Mouse (Mus musculus) testis, postnatal 14 days (tissue): ENCODE results near the gene Frem1.

Source experiments
- DNase-seq: peaks from one replicate; pipeline ENCODE4 v3.0.0; 2021; ENCODE audit warnings: low spot score

The Frem1 gene

GRCm38 (mm10) chr4:82930079-82930478 is 122.1 kb downstream of the Frem1 start:
- DNase-seq = no peak

GRCm38 (mm10) chr4:82921962-82922361 is 130.2 kb downstream of the Frem1 start:
- no peak for DNase-seq

GRCm38 (mm10) chr4:82918625-82919024 is 133.5 kb downstream of the Frem1 start:
- DNase-seq = no peak

GRCm38 (mm10) chr4:82916678-82917050 is 135.5 kb downstream of the Frem1 start:
- DNase-seq = no peak

- DNase-seq = no peak
Measured at GRCm38 (mm10) chr4:82916003-82916677, 136.0 kb downstream of the Frem1 start.

GRCm38 (mm10) chr4:82915576-82915975 is 136.6 kb downstream of the Frem1 start:
- DNase-seq = no peak

- no peak for DNase-seq
Measured at GRCm38 (mm10) chr4:82914601-82915143, 137.5 kb downstream of the Frem1 start.

- no peak for DNase-seq
Measured at GRCm38 (mm10) chr4:82895227-82895626, 156.9 kb downstream of the Frem1 start.

GRCm38 (mm10) chr4:82892247-82892646 is 159.9 kb downstream of the Frem1 start:
- DNase-seq = no peak

GRCm38 (mm10) chr4:82891566-82891965 is 160.6 kb downstream of the Frem1 start:
- no peak for DNase-seq

GRCm38 (mm10) chr4:82891049-82891448 is 161.1 kb downstream of the Frem1 start:
- DNase-seq = no peak

GRCm38 (mm10) chr4:82890585-82890984 is 161.6 kb downstream of the Frem1 start:
- DNase-seq = no peak

GRCm38 (mm10) chr4:82886148-82886547 is 166.0 kb downstream of the Frem1 start:
- no peak for DNase-seq

- DNase-seq = no peak
Measured at GRCm38 (mm10) chr4:82885535-82885913, 166.6 kb downstream of the Frem1 start.

GRCm38 (mm10) chr4:82884636-82885534 is 167.3 kb downstream of the Frem1 start, which contains the start of gene Cer1:
Cer1 (minus strand) TSS chr4:82885148.
- no peak for DNase-seq

GRCm38 (mm10) chr4:82882500-82882899 is 169.6 kb downstream of the Frem1 start:
- DNase-seq = no peak

- DNase-seq = no peak
Measured at GRCm38 (mm10) chr4:82881366-82881765, 170.8 kb downstream of the Frem1 start.

- no peak for DNase-seq
Measured at GRCm38 (mm10) chr4:82880243-82880642, 171.9 kb downstream of the Frem1 start.

- no peak for DNase-seq
Measured at GRCm38 (mm10) chr4:82879152-82879551, 173.0 kb downstream of the Frem1 start.

GRCm38 (mm10) chr4:82876656-82877055 is 175.5 kb downstream of the Frem1 start:
- no peak for DNase-seq

GRCm38 (mm10) chr4:82875532-82875931 is 176.6 kb downstream of the Frem1 start:
- DNase-seq = no peak

- DNase-seq = no peak
Measured at GRCm38 (mm10) chr4:82874791-82875190, 177.3 kb downstream of the Frem1 start.

GRCm38 (mm10) chr4:82872548-82872947 is 179.6 kb downstream of the Frem1 start:
- DNase-seq = no peak
